Mouse (Mus musculus) layer of hippocampus, adult 9-10 months (tissue): ENCODE measurements at regions not wholly inside any gene's neighbourhood (a gene's known extent, or its start where the extent isn't known, plus 50 kb on each side); places are given as distances from the start of the nearest gene placed in this dataset.
"Not testable (repeated sequence)": the region's sequence is repeated elsewhere in the genome, so short reads cannot be mapped to it uniquely, and the experiment has no call there.

Source experiments
- DNase-seq: peaks from one replicate; pipeline ENCODE4 v3.0.0; 2022; ENCODE audit warnings: low spot score

GRCm38 (mm10) chr11:71285193-71285592, 54.7 kb upstream of the Nlrp1b start:
- DNase-seq = no peak

- not testable (repeated sequence) for DNase-seq
Observed at GRCm38 (mm10) chr11:71288243-71288642, 57.7 kb upstream of the Nlrp1b start.

GRCm38 (mm10) chr11:71289490-71289889, 59.0 kb upstream of the Nlrp1b start:
- DNase-seq = no peak

- no peak for DNase-seq
Observed at GRCm38 (mm10) chr11:71299479-71299878, 68.9 kb upstream of the Nlrp1b start.

GRCm38 (mm10) chr11:71323439-71323838, 92.9 kb upstream of the Nlrp1b start:
- DNase-seq = peak; percentile 20

- DNase-seq = no peak
Observed at GRCm38 (mm10) chr11:71337428-71337827, 106.9 kb upstream of the Nlrp1b start.

GRCm38 (mm10) chr11:71346024-71346423, 115.5 kb upstream of the Nlrp1b start:
- DNase-seq = peak; percentile 41

GRCm38 (mm10) chr11:71357089-71357488, 126.6 kb upstream of the Nlrp1b start:
- DNase-seq = no peak

GRCm38 (mm10) chr11:71360856-71361255, 130.3 kb upstream of the Nlrp1b start:
- DNase-seq = no peak

- DNase-seq = no peak
Observed at GRCm38 (mm10) chr11:71371871-71372270, 141.3 kb upstream of the Nlrp1b start.

- DNase-seq = no peak
Observed at GRCm38 (mm10) chr11:71375132-71375531, 144.6 kb upstream of the Nlrp1b start.

GRCm38 (mm10) chr11:71388411-71388810, 157.9 kb upstream of the Nlrp1b start:
- no peak for DNase-seq

- no peak for DNase-seq
Observed at GRCm38 (mm10) chr11:71389659-71390058, 159.1 kb upstream of the Nlrp1b start.

GRCm38 (mm10) chr11:71390151-71390550, 159.6 kb upstream of the Nlrp1b start:
- DNase-seq = no peak

- no peak for DNase-seq
Observed at GRCm38 (mm10) chr11:71390616-71391015, 160.1 kb upstream of the Nlrp1b start.

- DNase-seq = no peak
Observed at GRCm38 (mm10) chr11:71393406-71393805, 162.9 kb upstream of the Nlrp1b start.

- DNase-seq = no peak
Observed at GRCm38 (mm10) chr11:71395023-71395422, 164.5 kb upstream of the Nlrp1b start.

GRCm38 (mm10) chr11:71395631-71396030, 165.1 kb upstream of the Nlrp1b start:
- no peak for DNase-seq

- DNase-seq = no peak
Observed at GRCm38 (mm10) chr11:71400351-71400750, 169.8 kb upstream of the Nlrp1b start.

GRCm38 (mm10) chr11:71401411-71402276, 171.1 kb upstream of the Nlrp1b start:
- no peak for DNase-seq

GRCm38 (mm10) chr11:71404361-71404760, 173.8 kb upstream of the Nlrp1b start:
- DNase-seq = no peak

GRCm38 (mm10) chr11:71407043-71407442, 176.5 kb upstream of the Nlrp1b start:
- no peak for DNase-seq

- DNase-seq = no peak
Observed at GRCm38 (mm10) chr11:71409211-71409765, 178.8 kb upstream of the Nlrp1b start.

GRCm38 (mm10) chr11:71410582-71410981, 180.0 kb upstream of the Nlrp1b start:
- no peak for DNase-seq
